Mouse (Mus musculus) cortical plate, adult 2 months (tissue): ENCODE results near the gene Hey2. TPM values are rescaled to one million over a fixed set of nuclear protein-coding genes. Genes with fewer than 3 reads are reported as not detected.

Source experiments
- H3K27ac ChIP-seq: fragments of 200-500 bp; 2 replicates; pipeline ENCODE4 v1.5.1; 2012; ENCODE audit warnings: low read length, control low read depth, inconsistent platforms; ENCODE audit not compliant: insufficient read depth
- H3K4me1 ChIP-seq: fragments of 200-500 bp; 2 replicates; pipeline ENCODE4 v1.6.1; 2011; ENCODE audit warnings: low read length; ENCODE audit not compliant: control insufficient read depth, insufficient read depth
- H3K4me3 ChIP-seq: fragments of 200-500 bp; 2 replicates; pipeline ENCODE4 v1.5.1; 2011; ENCODE audit warnings: mild to moderate bottlenecking, low read length, control low read depth; ENCODE audit not compliant: insufficient read depth
- CTCF ChIP-seq: fragments of 200-500 bp; IDR thresholded peaks from 2 replicates; pipeline ENCODE4 v1.5.1; 2011; ENCODE audit warnings: mild to moderate bottlenecking, control low read depth, low read length; ENCODE audit not compliant: insufficient read depth; ENCODE audit errors: extremely low read depth
- POLR2A ChIP-seq: fragments of 200-500 bp; IDR thresholded peaks from 2 replicates; pipeline ENCODE4 v1.6.1; 2011; ENCODE audit warnings: mild to moderate bottlenecking, low read length, control low read depth; ENCODE audit not compliant: insufficient read depth; ENCODE audit errors: extremely low read depth
- polyA plus RNA-seq: library from polyadenylated mRNA; depleted of rRNA; stranded (reverse); fragments of >200 nt; gene quantifications from 2 replicates; pipeline ENCODE4 v1.2.3, GENCODE M21; 2012; rRNA removed

Hey2 gene
- polyA plus RNA-seq, 1 experiment = 6.7 TPM

DNA sequence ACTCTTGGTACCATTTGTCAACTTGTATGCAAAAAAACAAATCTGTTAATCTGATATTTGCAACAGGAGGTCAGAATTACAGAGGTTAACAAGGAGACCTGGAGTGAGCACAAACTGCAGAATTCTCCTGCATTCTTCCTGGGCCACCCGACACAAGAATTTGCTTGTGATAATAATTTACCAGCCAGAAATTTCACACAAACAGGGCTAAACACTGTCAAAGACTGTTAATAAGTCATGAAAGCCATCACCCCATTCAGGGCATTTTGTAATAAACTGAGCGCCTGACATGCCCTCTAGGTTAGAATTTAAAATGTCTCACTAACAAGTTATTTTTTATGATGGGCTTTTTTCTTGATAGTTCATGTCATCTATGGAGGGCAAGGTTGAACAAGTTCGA lies 51.6 kb downstream of the Hey2 start:
- TF ChIP-seq POLR2A = no peak
- Histone ChIP-seq H3K27ac (no peak overlapping the region), H3K4me1 (peaks cover 6% of the 10 kb centered on the region), H3K4me3 (no peak overlapping the region)

DNA sequence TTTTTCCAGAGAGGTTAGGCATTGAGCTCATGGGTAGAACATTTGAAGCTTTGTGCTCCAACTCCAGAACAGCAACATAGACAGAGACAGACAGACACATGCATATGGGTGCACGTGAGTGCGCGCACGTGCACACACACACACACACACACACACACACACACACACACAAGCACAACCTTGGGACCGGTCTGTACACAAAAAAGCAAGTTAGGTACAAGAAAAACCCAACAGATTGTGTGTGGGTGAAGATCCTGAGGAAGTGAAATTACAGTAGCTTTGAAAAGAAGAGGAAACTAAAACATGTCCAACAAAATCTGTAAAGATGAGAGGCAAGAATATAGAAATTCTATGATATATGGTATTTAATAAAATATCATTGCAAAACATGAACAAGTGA lies 53.1 kb downstream of the Hey2 start:
- Histone ChIP-seq H3K4me1 (peaks cover 8% of the 10 kb centered on the region), H3K27ac (no peak overlapping the region), H3K4me3 (no peak overlapping the region)
- no peak for TF ChIP-seq CTCF
- no peak for TF ChIP-seq POLR2A

GRCm38 (mm10) chr10:30788340-30788721 lies 54.3 kb downstream of the Hey2 start:
- TF ChIP-seq CTCF = no peak
- TF ChIP-seq POLR2A = no peak
- Histone ChIP-seq H3K4me1 (peaks cover 8% of the 10 kb centered on the region), H3K27ac (no peak overlapping the region), H3K4me3 (no peak overlapping the region)

DNA sequence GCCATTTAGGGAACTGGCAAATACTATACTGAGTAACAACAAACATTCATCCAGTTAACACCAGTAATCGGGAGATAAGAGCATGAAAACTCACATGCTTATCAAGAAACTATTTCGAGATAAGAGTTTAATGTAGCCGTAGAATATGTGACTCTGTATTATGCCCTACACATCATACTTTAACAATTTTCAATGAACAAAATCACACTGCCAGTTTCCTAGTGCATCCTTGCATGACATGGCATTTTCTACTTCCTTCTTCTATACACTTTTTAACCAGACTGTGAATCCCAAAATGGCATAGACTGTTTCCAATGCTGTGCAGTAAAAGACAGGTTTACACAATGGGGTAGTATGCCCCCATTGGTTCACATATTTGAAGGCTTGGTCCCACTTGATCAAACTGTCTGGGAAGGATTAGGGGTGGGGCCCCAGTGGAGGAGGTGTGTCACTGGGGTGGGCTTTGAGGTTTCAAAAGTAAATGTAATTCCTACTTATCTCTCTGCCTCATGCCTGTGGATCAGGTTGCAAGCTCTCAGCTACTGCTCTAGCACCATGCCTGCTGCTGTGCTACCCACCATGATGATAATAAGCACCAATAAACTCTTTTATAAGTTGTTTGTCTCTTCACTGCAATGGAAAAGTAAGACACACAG lies 54.8 kb downstream of the Hey2 start:
- Histone ChIP-seq H3K27ac (no peak overlapping the region), H3K4me1 (peaks cover 8% of the 10 kb centered on the region), H3K4me3 (no peak overlapping the region)
- TF ChIP-seq CTCF (no peak), POLR2A (no peak)

DNA sequence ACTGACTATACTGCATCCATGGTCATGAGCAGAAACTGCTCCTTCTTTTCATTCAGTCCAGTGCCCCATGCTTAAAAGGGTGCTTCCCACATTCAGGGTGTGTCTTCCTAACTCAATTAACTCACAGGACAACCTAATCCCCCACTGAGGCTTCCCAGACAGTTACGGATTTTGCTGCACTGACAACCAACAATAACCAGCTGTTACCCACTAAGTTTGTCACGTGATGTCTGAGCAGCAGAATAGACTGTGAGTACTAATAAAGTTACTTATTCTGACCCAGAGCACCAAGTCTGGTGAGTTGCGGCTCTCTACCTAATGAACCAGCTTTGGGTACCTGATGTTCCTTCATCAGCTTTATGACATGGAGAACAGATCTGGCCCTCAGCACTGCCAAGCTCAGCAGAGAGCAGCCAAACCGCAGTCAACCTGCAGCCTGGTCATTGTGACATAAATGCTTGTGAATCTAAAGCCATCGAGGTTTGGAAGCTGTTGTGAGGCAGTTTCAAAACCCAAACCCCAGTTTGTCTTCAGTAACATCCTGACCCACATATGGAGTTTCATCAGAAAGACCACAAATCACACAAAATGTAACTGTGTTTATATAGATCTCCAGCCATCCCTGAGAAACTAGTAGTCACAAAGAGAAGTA lies 56.4 kb downstream of the Hey2 start:
- no peak overlapping the region for H3K4me3 ChIP-seq
- no peak overlapping the region for H3K27ac ChIP-seq
- H3K4me1 ChIP-seq = peaks cover 8% of the 10 kb centered on the region
- no peak for TF ChIP-seq POLR2A
- no peak for TF ChIP-seq CTCF

Other genes with a start within 250 kb of the Hey2 start
- 4.7 and 5.1 TPM in 2 replicates for gene Trmt11, start 242.1 kb downstream of the Hey2 start, polyA plus RNA-seq
- 20.2 and 20.4 TPM in 2 replicates for gene Hint3, start 213.2 kb downstream of the Hey2 start, polyA plus RNA-seq
- 47.2 and 49.9 TPM in 2 replicates for gene Ncoa7, start 39.5 kb downstream of the Hey2 start, polyA plus RNA-seq